Mouse (Mus musculus): ENCODE measurements around the gene Pxylp1.

DNA sequence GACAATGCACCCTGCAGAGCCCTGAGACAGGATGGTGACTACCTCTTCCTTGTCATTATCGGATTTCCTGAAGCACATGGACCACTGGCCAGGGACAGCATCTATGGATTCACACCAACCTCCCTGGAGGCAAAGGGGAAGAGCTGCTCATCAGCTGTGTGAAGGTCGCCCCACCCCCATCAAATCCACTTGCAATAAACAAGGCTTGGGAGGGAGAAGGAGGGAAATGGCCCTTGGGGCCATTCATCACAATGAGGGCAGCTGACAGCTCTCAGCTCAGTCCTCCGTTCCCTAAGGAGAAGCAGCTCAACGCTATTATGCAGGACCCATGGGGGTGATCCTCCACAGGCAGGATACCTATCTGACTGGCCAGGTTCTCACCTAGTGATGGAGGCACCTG, 14.0 kb downstream of the Pxylp1 start:
- TF ChIP-seq CTCF (IDR thresholded peaks at IDR 0.05; ENCODE audit: extremely low read depth, insufficient read depth, low read length) (no peak), POLR2A (IDR thresholded peaks at IDR 0.05; ENCODE audit: extremely low read depth, insufficient read depth, low read length) (no peak)
